Comparison of ENCODE assay signal across 16 mouse cellular contexts in the genomic region with DNA sequence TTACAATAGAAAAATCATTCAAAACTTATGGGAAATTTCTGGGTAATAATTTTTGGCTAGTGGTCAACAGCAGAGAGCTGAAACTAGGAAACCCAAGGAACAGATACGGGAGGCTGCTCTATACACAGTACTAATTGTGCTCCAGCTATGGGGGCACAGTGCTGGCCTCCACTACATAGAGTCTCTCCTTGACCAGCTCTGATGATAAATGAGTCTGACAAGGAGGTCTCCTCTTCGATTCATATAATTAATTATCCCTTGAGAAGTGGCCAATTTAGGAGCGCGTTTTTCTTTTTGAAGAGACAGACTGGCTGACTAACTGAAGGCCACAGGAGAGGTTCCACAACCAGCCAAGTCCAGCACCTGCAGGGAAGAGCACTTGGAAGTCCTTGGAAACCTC.
DNase-seq lines count a peak whose midpoint lies in the region; ATAC-seq lines count a peak whose summit lies in the region.
"Had no signal": no experiment of that assay in that cellular context is flagged by ENCODE, and none has a peak within 500 bp of the region (broad histone marks: within the 10 kb centered on the region; RNA-seq: fewer than 3 reads in every experiment).

No protein-coding gene starts in this region.

- 65% methylated on average over 4 of the region's 4 CpGs for WGBS in midbrain, embryonic 10.5 days
- 65% methylated on average over 4 of the region's 4 CpGs for WGBS in midbrain, embryonic 11.5 days
- 58% methylated on average over 4 of the region's 4 CpGs for WGBS in embryonic facial prominence, embryonic 14.5 days
- 25% methylated on average over 4 of the region's 4 CpGs for WGBS in hindbrain, embryonic 13.5 days

- H3K27me3 ChIP-seq in midbrain, embryonic 10.5 days (ENCODE audit: low read depth, poor library complexity, severe bottlenecking), result no peaks in the 10 kb centered on the region
- H3K27me3 ChIP-seq in midbrain, embryonic 11.5 days (ENCODE audit: control insufficient read depth, insufficient read depth, low read length), result no peaks in the 10 kb centered on the region
- H3K27me3 ChIP-seq in embryonic facial prominence, embryonic 14.5 days (replicated peaks; ENCODE audit: control insufficient read depth, insufficient read depth, low read length), result no peaks in the 10 kb centered on the region
- no peaks in the 10 kb centered on the region for H3K27me3 ChIP-seq in hindbrain, embryonic 13.5 days
- H3K27me3 ChIP-seq: stomach, embryonic 15.5 days had no signal

- H3K27ac ChIP-seq in midbrain, embryonic 10.5 days (replicated peaks), result peak overlapping the region; percentile 67
- no peak overlapping the region for H3K27ac ChIP-seq in midbrain, embryonic 11.5 days (ENCODE audit: low read depth, low read length)
- no peak overlapping the region for H3K27ac ChIP-seq in embryonic facial prominence, embryonic 14.5 days (replicated peaks; ENCODE audit: low read depth, low read length)
- peak overlapping the region; percentile 90 for H3K27ac ChIP-seq in hindbrain, embryonic 13.5 days
- H3K27ac ChIP-seq: heart, adult 2 months; stomach, embryonic 15.5 days had no signal

- no peak overlapping the region for H3K4me3 ChIP-seq in midbrain, embryonic 10.5 days
- no peak overlapping the region for H3K4me3 ChIP-seq in midbrain, embryonic 11.5 days (ENCODE audit: low read depth, low read length)
- no peak overlapping the region for H3K4me3 ChIP-seq in embryonic facial prominence, embryonic 14.5 days (ENCODE audit: low read depth, low read length)
- no peak overlapping the region for H3K4me3 ChIP-seq in hindbrain, embryonic 13.5 days
- H3K4me3 ChIP-seq: heart, adult 2 months; stomach, embryonic 15.5 days had no signal

- peaks cover 39% of the 10 kb centered on the region for H3K4me1 ChIP-seq in midbrain, embryonic 10.5 days
- H3K4me1 ChIP-seq in midbrain, embryonic 11.5 days (ENCODE audit: control insufficient read depth, insufficient read depth, low read length), result peaks cover 18% of the 10 kb centered on the region
- H3K4me1 ChIP-seq in embryonic facial prominence, embryonic 14.5 days (ENCODE audit: control insufficient read depth, insufficient read depth, low read length), result peaks cover 14% of the 10 kb centered on the region
- peaks cover 56% of the 10 kb centered on the region for H3K4me1 ChIP-seq in hindbrain, embryonic 13.5 days (replicated peaks)
- H3K4me1 ChIP-seq: stomach, embryonic 15.5 days had no signal

- H3K9ac ChIP-seq in midbrain, embryonic 11.5 days (ENCODE audit: low read length), result no peak overlapping the region
- H3K9ac ChIP-seq in embryonic facial prominence, embryonic 14.5 days (ENCODE audit: low read depth, low read length), result no peak overlapping the region
- H3K9ac ChIP-seq in hindbrain, embryonic 13.5 days, result no peak overlapping the region
- H3K9ac ChIP-seq: lung, embryonic 14.5 days; stomach, embryonic 15.5 days had no signal

- H3K4me2 ChIP-seq in midbrain, embryonic 11.5 days, result no peak overlapping the region
- H3K4me2 ChIP-seq in embryonic facial prominence, embryonic 14.5 days (ENCODE audit: low read depth, low read length), result no peak overlapping the region
- no peak overlapping the region for H3K4me2 ChIP-seq in hindbrain, embryonic 13.5 days
- H3K4me2 ChIP-seq: liver, embryonic 11.5 days; stomach, embryonic 15.5 days had no signal

- DNase-seq in midbrain, embryonic 10.5 days (ENCODE audit: low spot score), result no peak
- DNase-seq in midbrain, embryonic 11.5 days (ENCODE audit: low spot score, missing footprints), result no peak
- DNase-seq in embryonic facial prominence, embryonic 14.5 days (ENCODE audit: low spot score), result peak; percentile 42
- DNase-seq in retina, embryonic 14.5 days (ENCODE audit: low spot score), result peak; percentile 83
- DNase-seq in heart, adult 8-10 months (ENCODE audit: low spot score), result no peak
- DNase-seq in cerebellum, adult 9-11 months, result no peak
- DNase-seq: adrenal gland, postnatal 14 days; gastrocnemius, postnatal 10 days; heart, adult 2 months; kidney, postnatal 25 days; lung, embryonic 14.5 days had no signal

- no peaks in the 10 kb centered on the region for H3K9me3 ChIP-seq in midbrain, embryonic 10.5 days (replicated peaks)
- no peaks in the 10 kb centered on the region for H3K9me3 ChIP-seq in midbrain, embryonic 11.5 days (ENCODE audit: control insufficient read depth, low read length)
- no peaks in the 10 kb centered on the region for H3K9me3 ChIP-seq in embryonic facial prominence, embryonic 14.5 days (ENCODE audit: control insufficient read depth, low read length)
- no peaks in the 10 kb centered on the region for H3K9me3 ChIP-seq in hindbrain, embryonic 13.5 days
- H3K9me3 ChIP-seq: stomach, embryonic 15.5 days had no signal

- peaks cover 51% of the 10 kb centered on the region for H3K36me3 ChIP-seq in midbrain, embryonic 10.5 days
- H3K36me3 ChIP-seq in midbrain, embryonic 11.5 days (ENCODE audit: control insufficient read depth, insufficient read depth, low read length), result no peaks in the 10 kb centered on the region
- no peaks in the 10 kb centered on the region for H3K36me3 ChIP-seq in embryonic facial prominence, embryonic 14.5 days (ENCODE audit: control insufficient read depth, insufficient read depth, low read length)
- no peaks in the 10 kb centered on the region for H3K36me3 ChIP-seq in hindbrain, embryonic 13.5 days
- H3K36me3 ChIP-seq: stomach, embryonic 15.5 days had no signal

- ATAC-seq in midbrain, embryonic 11.5 days (ENCODE audit: low FRiP score), result no peak
- ATAC-seq in embryonic facial prominence, embryonic 14.5 days (ENCODE audit: low read depth), result no peak
- ATAC-seq in hindbrain, embryonic 13.5 days (ENCODE audit: low FRiP score), result no peak
- ATAC-seq: CD4-positive, CD25-positive, alpha-beta regulatory T cell, adult 4 months; intestine, embryonic 16.5 days had no signal

Comparison
In these comparisons a context has a peak if more than half of its experiments do, and no peak if none do; other contexts are left out.
1. H3K27ac ChIP-seq: peak in midbrain, embryonic 10.5 days (single experiment) and hindbrain, embryonic 13.5 days (single experiment); none in midbrain, embryonic 11.5 days (single experiment) and embryonic facial prominence, embryonic 14.5 days (single experiment).
2. DNase-seq: peak in embryonic facial prominence, embryonic 14.5 days (single experiment) and retina, embryonic 14.5 days (single experiment); none in midbrain, embryonic 10.5 days (single experiment), midbrain, embryonic 11.5 days (single experiment), heart, adult 8-10 months (single experiment) and cerebellum, adult 9-11 months (single experiment).